Mouse (Mus musculus): ENCODE data around the gene Lgr4. TPM values are rescaled to one million over a fixed set of nuclear protein-coding genes. Genes with fewer than 3 reads are reported as not detected.

The Lgr4 gene
- polyA plus RNA-seq, 1 experiment from 2014 or later: 15.1 TPM

Other genes starting within 250 kb of the Lgr4 start
- 5.9 and 6.8 TPM in 2 replicates for gene Bdnf, start 242.9 kb upstream of the Lgr4 start, polyA plus RNA-seq (2014; fragmentation: Nextera tagmentation; extraction: Ambion mirVana)
- gene Lin7c, start 26.8 kb upstream of the Lgr4 start, polyA plus RNA-seq (2014; fragmentation: Nextera tagmentation; extraction: Ambion mirVana): 64.3 and 69.2 TPM in 2 replicates
- 68.2 and 68.8 TPM in 2 replicates for gene Ccdc34, start 100.2 kb downstream of the Lgr4 start, polyA plus RNA-seq (2014; fragmentation: Nextera tagmentation; extraction: Ambion mirVana)